In the genomic region with DNA sequence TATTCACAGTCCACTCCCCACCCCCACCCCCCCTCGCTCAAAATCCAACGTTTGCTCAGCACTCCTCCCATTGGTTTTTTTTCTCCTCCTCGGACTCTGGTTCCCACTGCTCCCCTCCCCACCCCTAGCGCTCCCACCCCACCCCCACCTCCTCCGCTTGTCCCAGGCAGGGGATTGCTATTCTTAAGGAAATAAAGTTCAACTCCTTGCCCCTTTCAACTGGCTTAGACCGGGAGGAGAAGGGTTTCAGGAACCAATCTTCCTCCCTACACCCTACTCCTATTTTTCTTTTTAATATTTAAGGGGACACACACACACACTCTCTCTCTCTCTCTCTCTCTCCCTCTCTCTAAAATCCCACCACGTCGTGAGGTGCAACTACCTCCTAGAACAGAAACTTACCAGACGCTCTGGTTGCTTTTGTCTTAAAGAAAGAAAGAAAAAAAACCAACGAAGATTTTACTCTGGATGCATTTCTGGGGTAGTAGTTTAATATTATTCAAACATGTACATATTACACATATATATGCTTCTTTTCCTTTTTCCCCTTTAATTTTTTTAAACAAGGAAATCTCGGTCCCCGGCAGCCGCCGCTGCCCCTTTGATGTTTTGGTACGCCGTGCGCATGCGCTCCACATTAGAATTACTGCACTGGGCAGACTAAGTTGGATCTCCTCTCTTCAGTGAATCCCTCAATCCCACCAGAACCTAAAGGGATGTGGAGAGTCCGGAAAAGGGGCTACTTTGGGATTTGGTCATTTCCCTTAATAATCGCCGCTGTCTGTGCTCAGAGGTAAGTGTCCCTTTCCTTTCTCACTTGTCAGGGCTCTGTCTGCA, we compare ENCODE assay signal across 7 mouse cellular contexts. TPM values are rescaled to one million over a fixed set of nuclear protein-coding genes. Genes with fewer than 3 reads are reported as not detected.
DNase-seq lines count a peak whose midpoint lies in the region; ATAC-seq lines count a peak whose summit lies in the region.

No protein-coding gene starts in this region.

- under 1% methylated on average over 21 of the region's 21 CpGs for WGBS in forebrain, embryonic 10.5 days
- under 1% methylated on average over 21 of the region's 21 CpGs for WGBS in hindbrain, embryonic 13.5 days
- WGBS in midbrain, embryonic 16.5 days = under 1% methylated on average over 21 of the region's 21 CpGs

- peak; percentile 64 for DNase-seq in ZHBTc4 (ENCODE audit: low read depth, low spot score)
- peak; percentile 88 for DNase-seq in brain, adult 2 months (ENCODE audit: low read depth, low spot score)
- DNase-seq in forebrain, embryonic 10.5 days (ENCODE audit: extremely low spot score, low spot score) = peak; percentile 69
- DNase-seq in left cerebral cortex, postnatal 25 days (ENCODE audit: low spot score in 2 of 2) = peak; percentile 76 to 79

- no peaks in the 10 kb centered on the region for H3K9me3 ChIP-seq in forebrain, embryonic 10.5 days
- H3K9me3 ChIP-seq in hindbrain, embryonic 13.5 days = no peaks in the 10 kb centered on the region
- H3K9me3 ChIP-seq in midbrain, embryonic 16.5 days (replicated peaks; ENCODE audit: control insufficient read depth, low read length, poor library complexity, severe bottlenecking) = no peaks in the 10 kb centered on the region

- intact Hi-C loops in left cerebral cortex, postnatal 25 days (cut with DNase I) = loop anchor here (1.0 to 10.0 kb wide), 9 partner anchors 111 to 1634 kb away; a partner anchor contains a TSS

- peaks cover 32% of the 10 kb centered on the region for H3K27me3 ChIP-seq in forebrain, embryonic 10.5 days (ENCODE audit: poor library complexity, severe bottlenecking)
- no peaks in the 10 kb centered on the region for H3K27me3 ChIP-seq in hindbrain, embryonic 13.5 days
- H3K27me3 ChIP-seq in midbrain, embryonic 16.5 days (ENCODE audit: control insufficient read depth, insufficient read depth, low read depth, low read length) = no peaks in the 10 kb centered on the region

- peak; percentile 66 for ATAC-seq in hindbrain, embryonic 13.5 days (ENCODE audit: low FRiP score)
- ATAC-seq in midbrain, embryonic 16.5 days = peak; percentile 52
- ATAC-seq in activated CD4-positive, CD25-positive, alpha-beta regulatory T cell, adult 4 months = no peak

- peak overlapping the region; percentile 79 for H3K9ac ChIP-seq in hindbrain, embryonic 13.5 days
- peak overlapping the region; percentile 71 for H3K9ac ChIP-seq in midbrain, embryonic 16.5 days (ENCODE audit: low read depth, low read length)

- peak overlapping the region; percentile 64 for H3K4me2 ChIP-seq in hindbrain, embryonic 13.5 days
- peak overlapping the region; percentile 79 for H3K4me2 ChIP-seq in midbrain, embryonic 16.5 days (ENCODE audit: low read length)

- peak overlapping the region; percentile 66 for H3K4me3 ChIP-seq in forebrain, embryonic 10.5 days
- H3K4me3 ChIP-seq in hindbrain, embryonic 13.5 days = peak overlapping the region; percentile 64
- H3K4me3 ChIP-seq in midbrain, embryonic 16.5 days (ENCODE audit: low read depth, low read length) = peak overlapping the region; percentile 62

- H3K36me3 ChIP-seq in forebrain, embryonic 10.5 days (replicated peaks) = no peaks in the 10 kb centered on the region
- H3K36me3 ChIP-seq in hindbrain, embryonic 13.5 days = no peaks in the 10 kb centered on the region
- H3K36me3 ChIP-seq in midbrain, embryonic 16.5 days (ENCODE audit: control insufficient read depth, insufficient read depth, low read length) = no peaks in the 10 kb centered on the region

- H3K27ac ChIP-seq in forebrain, embryonic 10.5 days = peak overlapping the region; percentile 86
- peak overlapping the region; percentile 91 for H3K27ac ChIP-seq in hindbrain, embryonic 13.5 days
- H3K27ac ChIP-seq in midbrain, embryonic 16.5 days (ENCODE audit: low read length) = peak overlapping the region; percentile 96

- H3K4me1 ChIP-seq in forebrain, embryonic 10.5 days = peaks cover 31% of the 10 kb centered on the region
- peaks cover 15% of the 10 kb centered on the region for H3K4me1 ChIP-seq in hindbrain, embryonic 13.5 days (replicated peaks)
- peaks cover 25% of the 10 kb centered on the region for H3K4me1 ChIP-seq in midbrain, embryonic 16.5 days (ENCODE audit: control insufficient read depth, insufficient read depth, low read length)

RNA-seq across cellular contexts. Expression of a gene that starts 1.3 kb away (rescaled TPM):
- polyA plus RNA-seq in forebrain, embryonic 10.5 days (2016; fragmentation: Nextera tagmentation; extraction: Ambion mirVana) = 3.0 and 3.2 TPM in 2 replicates
- polyA plus RNA-seq in hindbrain, embryonic 13.5 days (2015; fragmentation: Nextera tagmentation; extraction: Ambion mirVana) = 16.0 and 19.2 TPM in 2 replicates
- 100 to 1,000 TPM; 188 to 196 TPM for total RNA-seq in left cerebral cortex, postnatal 25 days (2021)
- 47.4 and 50.8 TPM in 2 replicates for polyA plus RNA-seq in midbrain, embryonic 16.5 days (2015; fragmentation: Nextera tagmentation; extraction: Ambion mirVana)
- polyA plus RNA-seq in activated CD4-positive, CD25-positive, alpha-beta regulatory T cell, adult 4 months (2017; shearing (Covaris generic)) = under 1 TPM in 1 of 2 experiments, not detected in 1; 0.11 TPM
